Mouse (Mus musculus) MEL (cell line): ENCODE data around the gene Serpina11. TPM values are rescaled to one million over a fixed set of nuclear protein-coding genes. Genes with fewer than 3 reads are reported as not detected.

ENCODE experiments used
- DNase-seq: peaks from one replicate; pipeline ENCODE4 v3.0.0; 2011; ENCODE audit warnings: low read depth, low spot score
- H3K27ac ChIP-seq: 2 replicates; pipeline ENCODE4 v1.5.1; 2012; ENCODE audit warnings: low read depth, mild to moderate bottlenecking, control low read depth, low read length, moderate library complexity; ENCODE audit not compliant: control insufficient read depth
- H3K27me3 ChIP-seq, 2 experiments: fragments of 150-350 bp in 1 of 2; sonication (generic) in 1 of 2; 2 replicates each; pipeline ENCODE4 v1.6.1; 2012; ENCODE audit warnings: low read length in 2 of 2, mild to moderate bottlenecking in 2 of 2, improper control_type of control experiment in 1 of 2, moderate library complexity in 1 of 2; ENCODE audit not compliant: insufficient read depth in 2 of 2, control insufficient read depth in 1 of 2
- H3K36me3 ChIP-seq, 2 experiments: 2 replicates each; pipeline ENCODE4 v1.6.1; 2012 to 2014; ENCODE audit warnings: low read length in 2 of 2, improper control_type of control experiment in 1 of 2, inconsistent platforms in 1 of 2, mild to moderate bottlenecking in 1 of 2; ENCODE audit not compliant: insufficient read depth in 2 of 2, control insufficient read depth in 1 of 2
- H3K4me1 ChIP-seq, 2 experiments: fragments of 150-350 bp in 1 of 2; sonication (generic) in 1 of 2; 2 replicates each; pipeline ENCODE4 v1.6.1; 2012; ENCODE audit warnings: low read length in 2 of 2, improper control_type of control experiment in 1 of 2, mild to moderate bottlenecking in 1 of 2; ENCODE audit not compliant: insufficient read depth in 2 of 2, control insufficient read depth in 1 of 2
- H3K4me3 ChIP-seq, 2 experiments: fragments of 150-350 bp in 1 of 2; sonication (generic) in 1 of 2; 2 replicates each; pipeline ENCODE4 v1.5.1; 2012; ENCODE audit warnings: low read depth in 2 of 2, low read length in 2 of 2, mild to moderate bottlenecking in 2 of 2, moderate library complexity in 2 of 2, control low read depth in 1 of 2, improper control_type of control experiment in 1 of 2; ENCODE audit not compliant: control insufficient read depth in 1 of 2, insufficient read depth in 1 of 2
- H3K79me2 ChIP-seq: 2 replicates; pipeline ENCODE4 v1.6.1; 2012; ENCODE audit warnings: mild to moderate bottlenecking, low read length, moderate library complexity; ENCODE audit not compliant: control insufficient read depth, poor library complexity, insufficient read depth
- H3K9ac ChIP-seq: 2 replicates; pipeline ENCODE4 v1.6.1; 2012; ENCODE audit warnings: low read depth, mild to moderate bottlenecking, control low read depth, low read length, moderate library complexity; ENCODE audit not compliant: control insufficient read depth, poor library complexity, severe bottlenecking
- H3K9me3 ChIP-seq: fragments of 150-350 bp; sonication (generic); replicated peaks from 2 replicates; pipeline ENCODE4 v1.6.1; 2012; ENCODE audit warnings: mild to moderate bottlenecking, low read length, improper control_type of control experiment, moderate library complexity; ENCODE audit not compliant: insufficient read depth
- BHLHE40 ChIP-seq: IDR thresholded peaks from 2 replicates; pipeline ENCODE4 v1.6.1; 2012; ENCODE audit warnings: low read depth, mild to moderate bottlenecking, inconsistent platforms, low read length, improper control_type of control experiment, borderline replicate concordance
- CHD2 ChIP-seq: IDR thresholded peaks from 2 replicates; pipeline ENCODE4 v1.6.1; 2011; ENCODE audit warnings: low read length, improper control_type of control experiment
- CTCF ChIP-seq, 3 experiments: IDR thresholded peaks in 2 of 3; conservative IDR thresholded peaks in 1 of 3; 2 replicates each; pipeline ENCODE4 v1.5.1; 2011 to 2012; ENCODE audit warnings: low read length in 3 of 3, low read depth in 2 of 3, mild to moderate bottlenecking in 2 of 3, improper control_type of control experiment in 1 of 3, inconsistent platforms in 1 of 3, mixed read lengths in 1 of 3, moderate library complexity in 1 of 3; ENCODE audit not compliant: control insufficient read depth in 1 of 3, insufficient read depth in 1 of 3, poor library complexity in 1 of 3, severe bottlenecking in 1 of 3
- E2F4 ChIP-seq: IDR thresholded peaks from 2 replicates; pipeline ENCODE4 v1.6.1; 2011; ENCODE audit warnings: low read depth, low read length, improper control_type of control experiment, borderline replicate concordance
- ELF1 ChIP-seq: IDR thresholded peaks from 2 replicates; pipeline ENCODE4 v1.6.1; 2014; ENCODE audit warnings: low read depth, mild to moderate bottlenecking, inconsistent platforms, low read length, improper control_type of control experiment, moderate library complexity
- EP300 ChIP-seq, 2 experiments: IDR thresholded peaks; 2 replicates each; pipeline ENCODE4 v1.6.1; 2011; ENCODE audit warnings: improper control_type of control experiment in 2 of 2, low read length in 2 of 2, low read depth in 1 of 2, mild to moderate bottlenecking in 1 of 2
- GABPA ChIP-seq: IDR thresholded peaks from 2 replicates; pipeline ENCODE4 v1.6.1; 2012; ENCODE audit warnings: low read depth, mild to moderate bottlenecking, inconsistent platforms, low read length, improper control_type of control experiment, moderate library complexity
- GATA1 ChIP-seq: IDR thresholded peaks from 2 replicates; pipeline ENCODE4 v1.6.1; 2011; ENCODE audit warnings: low read depth, low read length, improper control_type of control experiment
- HCFC1 ChIP-seq: IDR thresholded peaks from 2 replicates; pipeline ENCODE4 v1.6.1; 2012; ENCODE audit warnings: low read depth, mild to moderate bottlenecking, inconsistent platforms, low read length, improper control_type of control experiment, moderate library complexity
- MAFK ChIP-seq: IDR thresholded peaks from 2 replicates; pipeline ENCODE4 v1.6.1; 2011; ENCODE audit warnings: low read depth, mild to moderate bottlenecking, low read length, improper control_type of control experiment, borderline replicate concordance
- MAX ChIP-seq: IDR thresholded peaks from 2 replicates; pipeline ENCODE4 v1.6.1; 2011; ENCODE audit warnings: low read length, improper control_type of control experiment
- MEF2A ChIP-seq: IDR thresholded peaks from 2 replicates; pipeline ENCODE4 v1.6.1; 2014; ENCODE audit warnings: low read depth, mild to moderate bottlenecking, inconsistent platforms, low read length, improper control_type of control experiment; ENCODE audit not compliant: poor library complexity, insufficient replicate concordance, severe bottlenecking; ENCODE audit errors: extremely low read depth
- MYC ChIP-seq: IDR thresholded peaks from 2 replicates; pipeline ENCODE4 v1.6.1; 2011; ENCODE audit warnings: low read depth, mild to moderate bottlenecking, low read length, improper control_type of control experiment, moderate library complexity
- NELFE ChIP-seq: IDR thresholded peaks from 2 replicates; pipeline ENCODE4 v1.6.1; 2011; ENCODE audit warnings: low read depth, low read length, improper control_type of control experiment
- NRF1 ChIP-seq: IDR thresholded peaks from 2 replicates; pipeline ENCODE4 v1.6.1; 2014; ENCODE audit warnings: low read depth, mild to moderate bottlenecking, inconsistent platforms, low read length, improper control_type of control experiment, moderate library complexity; ENCODE audit not compliant: poor library complexity, insufficient read depth, severe bottlenecking
- POLR2A ChIP-seq, 2 experiments: IDR thresholded peaks; 2 replicates each; pipeline ENCODE4 v1.6.1; 2011 to 2012; ENCODE audit warnings: low read length in 2 of 2, mild to moderate bottlenecking in 2 of 2, control low read depth in 1 of 2, improper control_type of control experiment in 1 of 2, low read depth in 1 of 2, moderate library complexity in 1 of 2; ENCODE audit not compliant: control insufficient read depth in 1 of 2, insufficient read depth in 1 of 2, poor library complexity in 1 of 2
- POLR2AphosphoS5 ChIP-seq: IDR thresholded peaks from 2 replicates; pipeline ENCODE4 v1.6.1; 2012; ENCODE audit warnings: low read depth, borderline replicate concordance, mild to moderate bottlenecking, inconsistent platforms, low read length, moderate library complexity, mixed read lengths
- RAD21 ChIP-seq: IDR thresholded peaks from 2 replicates; pipeline ENCODE4 v1.6.1; 2011; ENCODE audit warnings: mild to moderate bottlenecking, low read depth, low read length, improper control_type of control experiment
- RCOR1 ChIP-seq: IDR thresholded peaks from 2 replicates; pipeline ENCODE4 v1.6.1; 2012; ENCODE audit warnings: low read depth, mild to moderate bottlenecking, inconsistent platforms, low read length, improper control_type of control experiment
- SMC3 ChIP-seq: IDR thresholded peaks from 2 replicates; pipeline ENCODE4 v1.6.1; 2011; ENCODE audit warnings: low read depth, low read length, improper control_type of control experiment
- TAL1 ChIP-seq: IDR thresholded peaks from 2 replicates; pipeline ENCODE4 v1.6.1; 2012; ENCODE audit warnings: mild to moderate bottlenecking, inconsistent platforms, low read length, moderate library complexity, mixed read lengths
- TBP ChIP-seq: IDR thresholded peaks from 2 replicates; pipeline ENCODE4 v1.8.0; 2011; ENCODE audit warnings: low read depth, low read length, improper control_type of control experiment
- TCF12 ChIP-seq: IDR thresholded peaks from 2 replicates; pipeline ENCODE4 v1.6.1; 2014; ENCODE audit warnings: low read depth, mild to moderate bottlenecking, inconsistent platforms, low read length, improper control_type of control experiment, moderate library complexity
- USF1 ChIP-seq: IDR thresholded peaks from 2 replicates; pipeline ENCODE4 v1.6.1; 2014; ENCODE audit warnings: low read depth, mild to moderate bottlenecking, inconsistent platforms, low read length, improper control_type of control experiment, moderate library complexity
- USF2 ChIP-seq, 2 experiments: IDR thresholded peaks; 2 replicates each; pipeline ENCODE4 v1.6.1; 2011 to 2012; ENCODE audit warnings: improper control_type of control experiment in 2 of 2, low read length in 2 of 2, borderline replicate concordance in 1 of 2, inconsistent platforms in 1 of 2, low read depth in 1 of 2, mild to moderate bottlenecking in 1 of 2; ENCODE audit not compliant: insufficient read depth in 1 of 2
- ZKSCAN1 ChIP-seq: IDR thresholded peaks from 2 replicates; pipeline ENCODE4 v1.6.1; 2012; ENCODE audit warnings: low read depth, mild to moderate bottlenecking, inconsistent platforms, low read length, improper control_type of control experiment, moderate library complexity
- ZMIZ1 ChIP-seq: IDR thresholded peaks from 2 replicates; pipeline ENCODE4 v1.6.1; 2012; ENCODE audit warnings: low read depth, mild to moderate bottlenecking, inconsistent platforms, low read length, improper control_type of control experiment, moderate library complexity
- polyA plus RNA-seq, 2 experiments: library from polyadenylated mRNA; stranded (reverse) in 1 of 2; unstranded in 1 of 2; fragments of >175 nt in 1 of 2; fragments of >200 nt in 1 of 2; gene quantifications; 2 replicates each; pipeline versions ENCODE4 v1.2.1 to v1.2.4; 2012; ENCODE audit warnings: low replicate concordance in 2 of 2, low read depth in 1 of 2; ENCODE audit not compliant: insufficient read length in 2 of 2, insufficient read depth in 1 of 2, missing spikeins in 1 of 2
- total RNA-seq: library from RNA; depleted of rRNA; stranded (reverse); fragments of 300-350 nt; gene quantifications from 2 replicates; pipeline ENCODE4 v1.2.3, GENCODE M21; 2012; rRNA removed

The Serpina11 gene
- total RNA-seq: 0.65 TPM in 2 replicates
- under 1 TPM in 1 of 2 experiments, not detected in 1; 0.67 TPM for polyA plus RNA-seq

GRCm38 (mm10) chr12:103989857-103990256 is at the start of gene Serpina11:
Serpina11 (minus strand) TSS chr12:103989957.
- H3K79me2 ChIP-seq: no peaks in the 10 kb centered on the region
- no peak for DNase-seq
- no peaks in the 10 kb centered on the region for H3K4me1 ChIP-seq
- H3K27me3 ChIP-seq: no peaks in the 10 kb centered on the region
- H3K4me3 ChIP-seq: no peak within 1 kb of the TSS
- H3K9ac ChIP-seq: no peak within 1 kb of the TSS
- no peaks in the 10 kb centered on the region for H3K9me3 ChIP-seq
- H3K27ac ChIP-seq: no peak within 1 kb of the TSS
- TF ChIP-seq GATA1: no peak
- TF ChIP-seq GABPA: no peak
- TF ChIP-seq BHLHE40: no peak
- TF ChIP-seq TBP: no peak
- TF ChIP-seq MEF2A: no peak
- no peak for TF ChIP-seq USF2 (IDR thresholded peaks at IDR 0.05; ENCODE audit: borderline replicate concordance in 1 of 2, insufficient read depth in 1 of 2, low read depth in 1 of 2, low read length in 2 of 2)
- no peak for TF ChIP-seq TAL1
- no peak for TF ChIP-seq ELF1
- TF ChIP-seq MYC: no peak
- no peak for TF ChIP-seq EP300 (IDR thresholded peaks at IDR 0.05; ENCODE audit: low read depth in 1 of 2, low read length in 2 of 2)
- no peak for TF ChIP-seq RAD21
- TF ChIP-seq SMC3: no peak
- TF ChIP-seq ZMIZ1: no peak
- H3K36me3 ChIP-seq: no peaks in the 10 kb centered on the region

- TF ChIP-seq MAX (no peak), GATA1 (no peak), POLR2A (IDR thresholded peaks at IDR 0.05; ENCODE audit: control insufficient read depth in 1 of 2, insufficient read depth in 1 of 2, low read depth in 1 of 2, low read length in 2 of 2, poor library complexity in 1 of 2) (no peak), HCFC1 (no peak), CHD2 (no peak), MYC (no peak), NRF1 (no peak), RCOR1 (no peak), POLR2AphosphoS5 (no peak), ZKSCAN1 (no peak), SMC3 (no peak), TCF12 (no peak), USF1 (no peak), E2F4 (no peak), CTCF (IDR thresholded peaks at IDR 0.05 in 2 of 3, conservative IDR thresholded peaks at IDR 0.05 in 1 of 3; ENCODE audit: control insufficient read depth in 1 of 3, insufficient read depth in 1 of 3, low read depth in 2 of 3, low read length in 3 of 3, poor library complexity in 1 of 3, severe bottlenecking in 1 of 3) (no peak), MAFK (no peak), NELFE (no peak), EP300 (IDR thresholded peaks at IDR 0.05; ENCODE audit: low read depth in 1 of 2, low read length in 2 of 2) (no peak), ELF1 (no peak)
- no peaks in the 10 kb centered on the region for H3K27me3 ChIP-seq
- no peak overlapping the region for H3K4me3 ChIP-seq
- H3K9me3 ChIP-seq: no peaks in the 10 kb centered on the region
- no peaks in the 10 kb centered on the region for H3K4me1 ChIP-seq
- no peaks in the 10 kb centered on the region for H3K36me3 ChIP-seq
- no peak overlapping the region for H3K9ac ChIP-seq
- no peaks in the 10 kb centered on the region for H3K79me2 ChIP-seq
- DNase-seq: no peak
- H3K27ac ChIP-seq: no peak overlapping the region
These were observed 48.4 kb upstream of the Serpina11 start for GRCm38 (mm10) chr12:104038181-104038580.
